Mouse (Mus musculus): Measurements from ENCODE around the gene Uprt.

Gene Uprt

DNA sequence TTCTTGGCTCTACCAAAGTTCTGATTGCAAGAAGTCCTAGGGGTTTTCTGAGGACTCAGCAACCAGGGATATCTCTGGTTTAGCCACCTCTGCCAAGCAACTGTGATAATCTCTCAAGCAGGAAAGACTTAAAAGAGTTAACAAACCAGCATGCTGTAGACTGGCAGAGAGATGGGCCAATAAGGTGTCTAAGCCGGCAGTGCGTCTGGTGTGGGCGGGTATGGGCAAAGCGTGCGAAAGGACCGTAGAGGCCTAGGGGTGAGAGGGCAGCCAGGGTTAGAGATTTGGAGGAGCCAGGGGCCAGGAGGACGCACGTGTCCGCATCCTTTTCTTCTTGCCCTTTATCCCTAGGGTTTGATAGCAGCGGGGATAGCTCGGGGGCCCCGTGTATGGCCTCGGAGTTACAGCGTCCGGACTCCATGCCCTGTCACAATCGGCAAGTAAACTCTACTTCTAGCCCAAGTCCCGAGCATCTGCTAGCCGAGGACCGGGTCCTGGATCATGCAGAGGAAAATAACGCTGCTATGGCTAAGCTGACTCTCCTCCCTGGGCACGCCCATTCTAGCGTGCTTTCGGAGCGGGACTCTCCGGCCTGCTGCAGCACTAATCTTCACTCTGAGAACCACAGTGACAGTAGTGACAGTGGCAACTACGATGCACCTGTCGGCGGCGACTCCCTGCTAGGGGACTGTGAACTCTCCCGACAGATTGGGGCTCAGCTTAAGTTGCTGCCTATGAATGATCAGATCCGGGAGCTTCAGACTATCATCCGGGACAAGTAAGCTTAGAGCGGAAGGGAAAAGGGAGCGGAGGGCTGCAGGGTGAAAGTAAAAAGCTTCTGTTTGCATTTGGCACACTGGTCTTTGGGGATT, at the start of gene Uprt:
TSS of gene Uprt (plus strand) at position 247 of the 872 bp plus-strand sequence.
- peak in 1 of 2 experiments; percentile 34 for DNase-seq (ENCODE audit: low read depth in 1 of 2, low spot score in 2 of 2)

DNA sequence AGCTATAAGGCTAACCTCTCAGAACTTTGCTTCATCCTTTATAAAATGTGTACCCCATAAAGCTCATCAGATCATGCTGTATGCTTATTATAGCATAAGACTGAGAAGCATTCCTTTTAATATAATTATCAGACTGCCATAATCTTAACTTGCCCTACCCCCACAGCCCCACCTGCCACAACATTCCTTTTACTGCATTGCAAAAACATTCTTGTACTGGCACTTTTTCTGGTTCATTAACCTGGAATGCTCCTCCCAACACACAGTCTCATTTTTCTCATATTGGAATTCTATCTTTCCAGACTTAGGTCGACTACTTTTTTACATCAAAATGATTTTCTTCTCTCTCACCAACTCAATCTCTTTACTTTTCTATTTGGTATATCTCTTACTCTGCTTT, 49.2 kb upstream of the Uprt start:
- no peak for DNase-seq (ENCODE audit: low read depth in 1 of 2, low spot score in 2 of 2)

DNA sequence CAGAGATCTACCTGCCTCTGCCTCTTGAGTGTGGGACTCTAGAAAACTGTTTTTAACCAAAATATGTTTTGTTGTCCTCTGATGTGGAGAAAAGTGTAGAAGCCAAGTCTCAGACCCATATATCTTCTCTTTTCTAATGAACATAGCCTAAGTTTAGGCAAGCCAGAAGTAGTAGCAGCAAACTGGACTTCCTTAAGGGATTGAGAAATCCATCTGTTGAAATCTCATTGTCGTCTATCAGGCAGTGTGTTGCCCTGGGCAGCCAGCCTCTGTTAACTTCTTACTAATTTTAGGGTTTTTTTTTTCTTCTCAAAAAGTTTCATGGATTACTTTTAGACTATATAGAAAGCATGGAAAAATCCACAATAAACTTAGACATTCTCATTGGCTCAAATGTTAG, 30.2 kb upstream of the Uprt start:
- DNase-seq (ENCODE audit: low read depth in 1 of 2, low spot score in 2 of 2): no peak

DNA sequence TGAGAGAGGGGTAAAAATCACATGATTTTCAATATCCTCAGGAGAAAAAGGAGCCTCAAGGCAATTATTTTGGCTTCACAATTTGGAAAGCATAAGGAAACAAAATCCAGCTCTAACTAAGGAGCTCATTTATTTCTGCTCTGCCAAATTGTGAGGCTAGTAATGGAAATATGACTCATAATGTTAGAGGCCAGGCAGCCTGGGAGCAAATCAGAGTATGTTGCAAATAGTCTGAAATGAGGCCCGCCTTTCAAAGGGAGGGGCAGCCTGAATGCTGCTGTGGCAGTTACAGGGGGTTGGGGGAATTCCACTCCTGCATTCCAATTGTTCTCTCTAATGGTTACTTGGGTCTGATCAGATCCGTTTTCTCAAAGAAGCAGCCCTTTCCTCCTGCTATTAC, 20.9 kb upstream of the Uprt start:
- DNase-seq (ENCODE audit: low read depth in 1 of 2, low spot score in 2 of 2): no peak

DNA sequence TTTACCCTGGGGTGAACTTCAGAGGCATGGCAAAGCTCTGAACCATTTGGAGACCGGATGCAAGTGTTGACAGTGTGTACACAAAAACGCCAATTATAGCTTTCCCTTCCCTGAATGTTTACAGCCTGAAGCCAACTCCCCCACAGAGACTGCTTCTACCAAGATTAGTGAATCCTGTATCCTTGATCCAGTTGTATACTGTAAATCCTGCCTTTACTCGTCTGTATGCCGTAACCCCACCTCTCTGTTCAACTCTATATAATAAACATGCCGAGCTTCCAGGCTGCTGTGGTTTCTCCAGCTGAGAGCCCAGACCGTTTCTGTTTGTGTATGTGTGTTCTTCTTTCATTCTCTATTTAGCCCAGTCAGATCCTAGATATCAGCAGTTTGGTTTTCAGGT, 18.2 kb upstream of the Uprt start:
- DNase-seq (ENCODE audit: low read depth in 1 of 2, low spot score in 2 of 2): no peak

DNA sequence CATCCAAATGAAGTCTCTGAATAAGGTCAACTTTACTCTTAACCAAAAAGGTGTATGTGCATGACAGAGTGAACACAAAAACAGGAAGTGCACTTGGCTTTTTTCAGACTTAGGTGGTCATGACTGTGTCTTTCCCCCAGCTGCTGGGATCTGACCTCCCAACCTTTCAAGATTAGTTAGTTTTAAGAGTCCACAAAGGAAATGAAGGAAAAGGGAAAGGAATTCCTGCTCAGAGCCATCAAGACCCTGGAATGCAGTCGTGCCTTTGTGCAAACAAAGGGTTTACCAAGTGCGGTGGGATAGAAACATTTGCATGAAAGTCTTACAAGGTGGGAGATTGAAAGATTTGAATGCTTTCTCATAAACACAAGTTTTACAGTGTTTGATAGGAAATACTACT, 4.6 kb upstream of the Uprt start:
- no peak for DNase-seq (ENCODE audit: low read depth in 1 of 2, low spot score in 2 of 2)

DNA sequence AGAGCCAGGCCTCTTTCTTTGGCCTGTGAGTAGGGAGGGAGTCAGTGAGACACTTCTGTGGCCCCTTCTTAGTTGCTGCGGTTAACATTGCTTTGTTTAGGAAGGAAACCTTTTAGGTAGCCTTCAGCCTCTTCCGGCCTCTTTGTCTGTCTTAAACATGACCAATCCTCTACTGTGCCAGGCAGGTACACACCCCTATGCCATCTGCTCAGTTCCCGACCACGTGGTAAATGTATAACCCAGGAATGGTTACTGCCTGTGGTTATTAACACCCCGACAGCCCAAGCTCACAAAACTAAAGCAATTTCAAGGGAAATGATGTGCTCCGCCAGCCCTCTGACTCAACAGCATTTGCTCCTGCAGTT, 808 bp downstream of the Uprt start:
- DNase-seq (ENCODE audit: low read depth in 1 of 2, low spot score in 2 of 2): no peak

DNA sequence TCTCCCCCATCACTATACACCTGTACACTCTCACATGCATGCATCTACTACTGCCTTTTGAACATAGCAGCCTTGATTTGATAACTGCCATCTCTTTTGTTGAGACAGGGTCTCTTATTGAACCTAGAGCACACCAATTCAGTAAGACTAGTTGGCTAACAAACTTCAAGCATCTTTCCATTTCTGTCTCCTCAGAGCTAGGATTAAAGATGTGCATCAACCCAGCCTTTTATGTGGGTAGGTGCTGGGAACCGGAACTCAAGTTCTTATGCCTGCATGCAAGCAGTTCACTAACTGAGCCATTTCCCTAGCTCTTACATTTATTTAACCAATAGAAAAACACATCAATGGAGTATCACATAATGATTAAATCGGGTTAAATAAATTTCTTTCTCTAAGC, 3.0 kb downstream of the Uprt start:
- DNase-seq (ENCODE audit: low read depth in 1 of 2, low spot score in 2 of 2): no peak

DNA sequence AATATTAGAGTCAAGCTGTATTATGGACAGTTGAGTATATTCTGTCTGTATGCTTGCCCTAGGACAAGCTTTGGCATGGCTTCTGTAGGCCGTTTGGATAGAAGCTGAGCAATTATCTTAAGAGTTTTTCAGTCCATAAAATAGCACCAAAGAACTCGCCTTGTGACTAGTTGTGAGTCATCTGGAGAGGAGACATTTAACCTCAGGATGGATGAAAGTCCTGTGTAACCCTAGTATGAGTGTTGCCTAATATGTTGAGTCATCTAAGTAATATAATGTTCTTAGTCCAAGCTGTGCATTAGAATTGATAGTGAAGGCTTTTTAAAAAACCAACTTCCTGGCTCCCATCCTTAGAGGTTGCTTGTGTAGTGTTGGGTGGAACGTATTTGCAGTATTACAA, 5.4 kb downstream of the Uprt start:
- DNase-seq (ENCODE audit: low read depth in 1 of 2, low spot score in 2 of 2): no peak

DNA sequence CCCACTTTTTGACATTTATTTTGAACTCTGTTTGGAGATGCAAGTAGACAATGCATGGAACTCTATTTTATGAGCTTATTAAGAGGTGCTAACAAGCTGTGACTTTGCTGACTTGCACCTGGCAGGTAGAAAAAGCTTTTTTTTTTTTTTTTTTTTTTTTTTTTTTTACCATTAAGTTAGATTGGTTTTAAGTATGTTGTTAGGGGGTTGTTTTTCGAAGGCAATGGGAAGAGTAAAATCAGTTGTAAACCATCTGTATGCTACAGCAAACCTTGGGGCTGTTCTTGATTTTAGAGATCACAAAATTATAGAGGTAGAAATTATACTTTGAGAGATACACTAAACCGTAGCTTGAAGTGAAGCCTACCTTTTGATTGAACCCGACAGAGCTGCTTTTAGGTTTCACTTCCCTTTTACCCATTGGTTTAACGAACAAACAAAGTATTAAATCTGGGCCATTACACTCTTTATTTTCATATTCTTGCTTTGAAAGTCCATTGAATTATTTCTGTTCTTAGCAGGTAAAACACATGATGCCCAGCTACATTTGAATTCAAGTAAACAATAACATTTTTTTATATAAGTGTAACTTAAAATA, 6.4 kb downstream of the Uprt start:
- no peak for DNase-seq (ENCODE audit: low read depth in 1 of 2, low spot score in 2 of 2)

DNA sequence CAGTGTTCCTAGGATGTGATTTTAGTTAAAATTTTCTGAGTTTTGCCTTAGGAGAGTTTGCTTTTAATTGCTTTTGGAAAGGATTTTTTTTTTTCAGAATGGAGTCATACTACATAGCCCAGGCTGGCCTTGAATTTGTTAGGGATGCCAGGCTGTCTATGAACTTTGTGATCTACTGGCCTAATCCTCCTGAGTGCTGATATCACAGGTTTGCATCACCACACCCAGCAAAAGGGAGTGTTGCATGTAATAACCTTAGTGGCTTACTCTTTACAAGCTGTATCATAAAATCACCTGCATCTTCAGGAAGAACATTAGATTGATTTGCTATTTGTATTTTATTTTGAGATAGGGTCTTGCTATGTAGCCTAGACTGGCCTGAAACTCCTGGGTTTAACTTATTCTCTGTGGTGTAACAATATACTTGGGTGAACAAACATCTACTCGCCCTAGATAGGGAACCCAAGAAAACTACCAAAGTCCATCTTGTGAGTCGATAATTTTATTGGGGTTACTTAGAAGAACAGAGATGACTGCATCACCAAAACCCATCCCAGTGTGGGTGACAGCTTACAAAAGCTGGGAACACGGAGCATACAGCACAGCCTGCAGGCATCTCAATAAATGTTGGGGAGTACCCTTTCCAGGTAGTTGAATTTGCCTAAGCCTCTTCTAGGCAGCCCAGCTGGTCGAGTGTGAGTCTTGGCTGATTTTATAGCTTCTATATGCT, 7.2 kb downstream of the Uprt start:
- DNase-seq (ENCODE audit: low read depth in 1 of 2, low spot score in 2 of 2): no peak

DNA sequence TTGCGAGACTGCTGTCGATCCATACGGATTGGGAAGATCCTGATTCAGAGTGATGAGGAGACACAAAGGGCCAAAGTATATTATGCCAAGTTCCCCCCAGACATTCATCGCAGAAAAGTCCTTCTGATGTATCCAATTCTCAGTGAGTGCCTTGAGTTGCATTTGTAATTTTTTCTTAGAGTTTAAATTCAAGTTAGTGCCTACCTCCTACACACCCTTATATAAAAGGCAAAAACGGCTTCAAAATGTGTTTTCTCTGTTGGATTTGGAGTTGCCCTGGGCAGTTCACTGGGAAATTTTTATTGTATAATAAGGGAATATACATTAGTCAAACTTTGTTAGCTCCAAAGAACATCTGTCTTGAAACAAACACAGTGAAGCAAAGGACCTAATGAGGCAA, 19.1 kb downstream of the Uprt start:
- DNase-seq (ENCODE audit: low read depth in 1 of 2, low spot score in 2 of 2): no peak

DNA sequence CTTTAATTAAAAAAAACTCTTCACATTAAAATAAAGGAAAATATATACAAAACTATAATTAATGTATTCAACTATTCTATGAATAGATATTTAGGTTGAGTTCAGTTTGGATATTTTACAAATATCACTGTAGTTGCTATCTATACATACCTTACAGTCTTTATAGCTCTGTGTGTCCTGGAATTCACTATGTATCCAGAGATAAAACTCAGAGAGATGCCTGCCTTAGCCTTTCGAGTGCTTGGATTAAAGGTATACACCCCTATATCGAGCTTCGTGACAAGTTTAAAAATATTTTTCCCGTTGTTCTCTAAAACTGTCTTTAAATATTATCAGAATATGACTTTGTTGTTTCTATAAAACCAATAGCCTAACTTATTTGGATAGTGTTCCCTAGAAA, 60.0 kb downstream of the Uprt start:
- DNase-seq (ENCODE audit: low read depth in 1 of 2, low spot score in 2 of 2): no peak

DNA sequence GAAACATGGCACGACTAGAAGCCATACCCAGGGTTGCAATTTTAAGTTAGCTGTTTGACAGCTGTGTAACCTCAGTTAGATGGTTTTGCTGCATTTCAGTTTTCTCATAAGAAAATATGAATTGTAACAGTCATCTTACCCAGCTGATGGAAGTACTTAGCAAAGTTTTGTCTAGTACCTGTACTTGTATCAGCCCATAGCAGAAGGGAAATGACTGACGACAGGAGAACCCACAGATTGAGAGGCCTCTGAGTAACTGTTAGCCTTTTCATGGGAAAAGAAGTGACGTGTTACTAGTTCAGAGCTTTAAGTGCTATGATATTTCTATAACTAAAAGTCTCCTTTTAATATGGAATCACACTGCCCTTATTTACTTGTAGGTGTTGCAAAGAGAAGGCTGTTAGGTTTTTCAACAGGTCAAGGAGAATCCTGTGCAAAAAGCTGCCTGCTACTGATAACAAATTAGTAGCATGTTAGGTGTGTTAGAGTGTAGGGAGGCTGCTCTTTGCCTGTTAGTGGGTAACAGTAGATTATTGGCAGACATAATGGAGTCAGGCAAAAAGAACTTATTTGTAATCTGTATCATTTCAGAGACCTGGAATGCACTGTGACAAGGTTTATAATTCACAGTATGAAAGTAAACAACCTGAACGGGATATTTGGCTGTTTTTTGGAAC, 61.4 kb downstream of the Uprt start:
- DNase-seq (ENCODE audit: low read depth in 1 of 2, low spot score in 2 of 2): no peak

DNA sequence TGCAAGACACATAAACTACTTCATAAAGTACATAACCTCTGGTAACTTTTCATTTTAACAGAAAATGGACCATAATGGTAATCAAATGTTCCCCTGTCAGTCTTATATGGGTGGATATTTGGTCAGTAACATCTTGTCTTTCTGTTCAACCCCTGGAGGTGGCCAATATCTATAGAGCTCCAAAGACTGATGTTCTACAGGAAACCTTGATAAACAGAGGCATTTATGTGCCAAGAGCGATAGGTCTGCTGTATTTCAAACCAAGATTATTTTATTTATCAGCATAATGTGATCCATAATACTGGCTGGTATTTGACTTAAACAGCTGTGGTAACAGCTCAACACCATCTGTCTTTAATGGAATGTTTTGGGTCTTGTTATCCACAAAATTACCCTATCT, 62.7 kb downstream of the Uprt start:
- no peak for DNase-seq (ENCODE audit: low read depth in 1 of 2, low spot score in 2 of 2)
